Comparison of ENCODE assay signal across 28 mouse cellular contexts in the genomic region with DNA sequence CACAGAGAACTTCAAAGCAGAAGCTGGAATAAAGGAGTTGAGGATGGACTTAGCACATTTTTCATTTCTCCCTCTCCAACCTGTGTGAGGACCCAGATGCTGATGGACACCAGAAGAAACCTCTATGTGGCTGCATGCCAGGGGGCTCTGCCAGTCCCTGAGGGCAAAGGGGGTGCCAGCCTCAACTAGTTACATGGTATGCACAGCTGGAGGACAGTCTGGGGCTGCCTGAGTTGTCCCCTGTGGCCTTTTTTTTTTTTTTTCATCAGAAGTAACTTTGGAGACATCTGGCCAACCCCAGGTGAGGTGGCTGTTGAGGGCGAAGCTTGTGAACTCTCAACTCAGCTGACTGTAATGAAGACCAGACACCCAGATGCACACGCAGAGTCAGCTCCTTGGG.
DNase-seq lines count a peak whose midpoint lies in the region; ATAC-seq and TF ChIP-seq lines count a peak whose summit lies in the region.
"Had no signal": no experiment of that assay in that cellular context is flagged by ENCODE, and none has a peak within 500 bp of the region (broad histone marks: within the 10 kb centered on the region; RNA-seq: fewer than 3 reads in every experiment).

No protein-coding gene starts in this region.

- no peak overlapping the region for H3K4me2 ChIP-seq in CH12.LX (ENCODE audit: insufficient read depth, low read depth, poor library complexity, severe bottlenecking)
- H3K4me2 ChIP-seq in intestine, embryonic 15.5 days (replicated peaks) = no peak overlapping the region
- H3K4me2 ChIP-seq: embryonic facial prominence, embryonic 12.5 days; heart, embryonic 12.5 days; heart, embryonic 15.5 days; hindbrain, embryonic 14.5 days had no signal

- no peak for ATAC-seq in erythroid progenitor cell, adult 5-6 weeks (replicated peaks; ENCODE audit: low FRiP score, poor library complexity, severe bottlenecking)
- ATAC-seq in intestine, embryonic 15.5 days = no peak
- ATAC-seq: activated CD4-positive, CD25-positive, alpha-beta regulatory T cell, adult 4 months; CD4-positive, CD25-positive, alpha-beta regulatory T cell, adult 4 months; forebrain, embryonic 14.5 days; forebrain, postnatal 0 days; hindbrain, postnatal 0 days; inflammation-experienced regulatory T-cells, adult 6 months; intestine, postnatal 0 days had no signal

- TF ChIP-seq POLR2A in CH12.LX (IDR thresholded peaks at IDR 0.05; ENCODE audit: low read depth, low read length) = no peak

- no peak for DNase-seq in CH12.LX (ENCODE audit: extremely low read depth)
- DNase-seq in embryonic facial prominence, embryonic 10.5 days (ENCODE audit: low spot score) = peak; percentile 43
- DNase-seq in limb, embryonic 10.5 days (ENCODE audit: low spot score) = peak; percentile 36
- no peak for DNase-seq in right cerebral cortex, adult 2 months (ENCODE audit: low spot score in 2 of 2)
- DNase-seq: adrenal gland, adult 8-10 months; adrenal gland, postnatal 25 days; cerebellum, adult 11-12 months; cerebellum, adult 8-10 months; cerebellum, postnatal 10 days; cerebellum, postnatal 36 days; embryo, embryonic 11 days; forebrain, postnatal 0 days; gastrocnemius, postnatal 25 days; heart, postnatal 10 days; heart, postnatal 4 days had no signal

- no peak overlapping the region for H3K9ac ChIP-seq in CH12.LX (ENCODE audit: insufficient read depth, low read depth)
- no peak overlapping the region for H3K9ac ChIP-seq in intestine, embryonic 15.5 days
- H3K9ac ChIP-seq: embryonic facial prominence, embryonic 12.5 days; forebrain, postnatal 0 days; heart, embryonic 12.5 days; heart, embryonic 15.5 days; hindbrain, embryonic 14.5 days had no signal

- no peaks in the 10 kb centered on the region for H3K79me2 ChIP-seq in CH12.LX (replicated peaks; ENCODE audit: control insufficient read depth, extremely low read depth, insufficient read depth, poor library complexity, severe bottlenecking)

- no peak overlapping the region for H3K4me3 ChIP-seq in CH12.LX (replicated peaks in 1 of 3; ENCODE audit: low read depth in 2 of 3, low read length in 2 of 3, poor library complexity in 1 of 3)
- H3K4me3 ChIP-seq in embryonic facial prominence, embryonic 10.5 days = no peak overlapping the region
- no peak overlapping the region for H3K4me3 ChIP-seq in limb, embryonic 10.5 days
- H3K4me3 ChIP-seq in intestine, embryonic 15.5 days (replicated peaks) = no peak overlapping the region
- H3K4me3 ChIP-seq: embryonic facial prominence, embryonic 12.5 days; erythroblast, embryonic 14.5 days; heart, embryonic 12.5 days; heart, embryonic 15.5 days had no signal

- dilution Hi-C loops in CH12.LX (cut with MboI; ENCODE audit: extremely low pct_ligation_motif_present, extremely low pct_unique_long_range_greater_than_20kb, low sequenced_read_pairs) = no loop called here

- H3K27ac ChIP-seq in CH12.LX (ENCODE audit: insufficient read depth, low read depth) = no peak overlapping the region
- no peak overlapping the region for H3K27ac ChIP-seq in embryonic facial prominence, embryonic 10.5 days (replicated peaks)
- H3K27ac ChIP-seq in limb, embryonic 10.5 days = no peak overlapping the region
- H3K27ac ChIP-seq in intestine, embryonic 15.5 days = no peak overlapping the region
- H3K27ac ChIP-seq: embryonic facial prominence, embryonic 12.5 days; heart, embryonic 15.5 days; hindbrain, embryonic 14.5 days; hindbrain, postnatal 0 days had no signal

- no peaks in the 10 kb centered on the region for H3K27me3 ChIP-seq in CH12.LX (replicated peaks)
- H3K27me3 ChIP-seq in embryonic facial prominence, embryonic 10.5 days (replicated peaks; ENCODE audit: low read depth, poor library complexity, severe bottlenecking) = peaks cover 14% of the 10 kb centered on the region; the same call in 1 of the 2 replicates
- peaks cover 10% of the 10 kb centered on the region for H3K27me3 ChIP-seq in limb, embryonic 10.5 days (ENCODE audit: low read depth, poor library complexity, severe bottlenecking)
- no peaks in the 10 kb centered on the region for H3K27me3 ChIP-seq in intestine, embryonic 15.5 days (replicated peaks)
- H3K27me3 ChIP-seq: embryonic facial prominence, embryonic 12.5 days had no signal

- H3K36me3 ChIP-seq in CH12.LX (replicated peaks in 1 of 2; ENCODE audit: control insufficient read depth in 1 of 2, insufficient read depth in 1 of 2, low read length in 1 of 2) = no peaks in the 10 kb centered on the region
- no peaks in the 10 kb centered on the region for H3K36me3 ChIP-seq in embryonic facial prominence, embryonic 10.5 days (replicated peaks)
- H3K36me3 ChIP-seq in limb, embryonic 10.5 days = no peaks in the 10 kb centered on the region
- no peaks in the 10 kb centered on the region for H3K36me3 ChIP-seq in intestine, embryonic 15.5 days
- H3K36me3 ChIP-seq: embryonic facial prominence, embryonic 12.5 days; heart, embryonic 12.5 days; heart, embryonic 15.5 days had no signal

- H3K9me3 ChIP-seq in CH12.LX (replicated peaks; ENCODE audit: low read length) = no peaks in the 10 kb centered on the region
- no peaks in the 10 kb centered on the region for H3K9me3 ChIP-seq in embryonic facial prominence, embryonic 10.5 days
- H3K9me3 ChIP-seq in limb, embryonic 10.5 days (replicated peaks) = no peaks in the 10 kb centered on the region
- H3K9me3 ChIP-seq in intestine, embryonic 15.5 days = no peaks in the 10 kb centered on the region
- H3K9me3 ChIP-seq: embryonic facial prominence, embryonic 12.5 days; heart, embryonic 12.5 days; heart, embryonic 15.5 days had no signal

- in situ Hi-C loops in CH12.LX (cut with MboI; ENCODE audit: low pct_ligation_motif_present, low pct_unique_long_range_greater_than_20kb, low sequenced_read_pairs) = no loop called here

- H3K4me1 ChIP-seq in CH12.LX (ENCODE audit: control insufficient read depth in 1 of 2, insufficient read depth in 2 of 2) = peaks cover 14 to 34% of the 10 kb centered on the region in 2 experiments
- H3K4me1 ChIP-seq in embryonic facial prominence, embryonic 10.5 days = peaks cover 37% of the 10 kb centered on the region
- H3K4me1 ChIP-seq in limb, embryonic 10.5 days = peaks cover 31% of the 10 kb centered on the region
- H3K4me1 ChIP-seq in intestine, embryonic 15.5 days (replicated peaks) = no peaks in the 10 kb centered on the region; the same call in 1 of the 2 replicates

- WGBS in embryonic facial prominence, embryonic 10.5 days = 24% methylated on average over 2 of the region's 2 CpGs
- WGBS in limb, embryonic 10.5 days = 15% methylated on average over 2 of the region's 2 CpGs
- WGBS in intestine, embryonic 15.5 days = 56% methylated on average over 2 of the region's 2 CpGs

- TF ChIP-seq EP300 in CH12.LX (IDR thresholded peaks at IDR 0.05; ENCODE audit: low read length) = no peak

- no peak for TF ChIP-seq CTCF in CH12.LX (conservative IDR thresholded peaks at IDR 0.05 in 1 of 2, IDR thresholded peaks at IDR 0.05 in 1 of 2; ENCODE audit: low read depth in 2 of 2, low read length in 2 of 2)

- TF ChIP-seq RAD21 in CH12.LX (IDR thresholded peaks at IDR 0.05; ENCODE audit: low read depth, low read length) = no peak

TF ChIP-seq in CH12.LX, 34 proteins besides CTCF, POLR2A, EP300 and RAD21:
- TF ChIP-seq ETS1 (conservative IDR thresholded peaks at IDR 0.05; ENCODE audit: low read depth, low read length) (peak; percentile 10; the same call in 1 of the 2 replicates), ZNF384 (IDR thresholded peaks at IDR 0.05; ENCODE audit: low read depth, low read length) (peak; percentile 74), GABPA (IDR thresholded peaks at IDR 0.05; ENCODE audit: insufficient replicate concordance, low read depth, low read length) (no peak), MEF2A (IDR thresholded peaks at IDR 0.05; ENCODE audit: borderline replicate concordance, low read depth, low read length) (no peak)

Comparison
In these comparisons a context has a peak if more than half of its experiments do, and no peak if none do; other contexts are left out.
1. DNase-seq: peak in embryonic facial prominence, embryonic 10.5 days (single experiment) and limb, embryonic 10.5 days (single experiment); none in CH12.LX (single experiment) and right cerebral cortex, adult 2 months (0 of 2).